Mouse (Mus musculus) lung, embryonic 16.5 days (tissue): ENCODE measurements around the gene Sertm1. TPM values are rescaled to one million over a fixed set of nuclear protein-coding genes. Genes with fewer than 3 reads are reported as not detected.

ENCODE experiments used
- ATAC-seq: fragments of 200-750 bp; cut with Nextera tagmentation; 2 replicates; pipeline ENCODE4 v1.8.0; 2017; ENCODE audit warnings: low read depth, mild to moderate bottlenecking, moderate library complexity
- H3K27ac ChIP-seq: fragments of 300-500 bp; sonication (generic); 2 replicates; pipeline ENCODE4 v1.5.1; 2014; ENCODE audit warnings: mild to moderate bottlenecking, control low read depth, low read length
- H3K27me3 ChIP-seq: fragments of 300-500 bp; sonication (generic); 2 replicates; pipeline ENCODE4 v1.6.1; 2014; ENCODE audit warnings: low read depth, low read length, mixed read lengths; ENCODE audit not compliant: control insufficient read depth, insufficient read depth
- H3K36me3 ChIP-seq: fragments of 300-500 bp; sonication (generic); 2 replicates; pipeline ENCODE4 v1.6.1; 2014; ENCODE audit warnings: low read length; ENCODE audit not compliant: control insufficient read depth, insufficient read depth
- H3K4me1 ChIP-seq: fragments of 300-500 bp; sonication (generic); replicated peaks from 2 replicates; pipeline ENCODE4 v1.6.1; 2014; ENCODE audit warnings: low read length, mixed read lengths; ENCODE audit not compliant: control insufficient read depth, insufficient read depth
- H3K4me2 ChIP-seq: fragments of 300-500 bp; sonication (generic); 2 replicates; pipeline ENCODE4 v1.6.1; 2014; ENCODE audit warnings: low read depth, low read length, control low read depth
- H3K4me3 ChIP-seq: fragments of 300-500 bp; sonication (generic); 2 replicates; pipeline ENCODE4 v1.5.1; 2014; ENCODE audit warnings: mild to moderate bottlenecking, low read length, control low read depth
- H3K9ac ChIP-seq: fragments of 300-500 bp; sonication (generic); 2 replicates; pipeline ENCODE4 v1.6.1; 2014; ENCODE audit warnings: low read length, control low read depth
- H3K9me3 ChIP-seq: fragments of 300-500 bp; sonication (generic); 2 replicates; pipeline ENCODE4 v1.6.1; 2016; ENCODE audit warnings: low read length; ENCODE audit not compliant: control insufficient read depth
- WGBS: fragments of 180-500 bp; shearing (Covaris S2); extraction: QIAGEN DNeasy Blood & Tissue Kit; methylation state at CpG from one replicate; pipeline ENCODE4 v1.1.7; 2014; 5-methylcytosine and 5-hydroxymethylcytosine counted together
- polyA plus RNA-seq: library from polyadenylated mRNA; unstranded; fragments of >200 nt; fragmentation: Nextera tagmentation; extraction: Ambion mirVana; gene quantifications from 2 replicates; pipeline ENCODE4 v1.2.1, GENCODE M21; 2015

The Sertm1 gene
- polyA plus RNA-seq = not detected in 2 replicates

- ATAC-seq = peak; percentile 99
- peak within 1 kb of the TSS; percentile 54 for H3K9ac ChIP-seq
- WGBS = under 1% methylated on average over 37 of the region's 38 CpGs
Observed at GRCm38 (mm10) chr3:54915643-54916071, at the start of gene Sertm1. Gene Sertm1 (minus strand): TSS chr3:54915887.

GRCm38 (mm10) chr3:54964948-54965506 is 49.3 kb upstream of the Sertm1 start:
- Histone ChIP-seq H3K36me3 (no peaks in the 10 kb centered on the region), H3K27ac (no peak overlapping the region), H3K9me3 (no peaks in the 10 kb centered on the region), H3K4me1 (no peaks in the 10 kb centered on the region), H3K9ac (no peak overlapping the region), H3K27me3 (no peaks in the 10 kb centered on the region), H3K4me3 (no peak overlapping the region), H3K4me2 (no peak overlapping the region)
- 67% methylated on average over 3 of the region's 3 CpGs for WGBS
- ATAC-seq = no peak

More at GRCm38 (mm10) chr3:54915643-54916071, at the start of gene Sertm1:
- Histone ChIP-seq H3K27ac (no peak within 1 kb of the TSS), H3K27me3 (peaks cover 17% of the 10 kb centered on the region), H3K36me3 (no peaks in the 10 kb centered on the region), H3K4me1 (peaks cover 6% of the 10 kb centered on the region; the same call in 1 of the 2 replicates), H3K4me2 (peak within 1 kb of the TSS; percentile 73), H3K9me3 (no peaks in the 10 kb centered on the region), H3K4me3 (peak within 1 kb of the TSS; percentile 48)

- Histone ChIP-seq H3K9ac (no peak overlapping the region), H3K4me1 (no peaks in the 10 kb centered on the region), H3K27me3 (no peaks in the 10 kb centered on the region), H3K4me2 (no peak overlapping the region), H3K27ac (no peak overlapping the region), H3K9me3 (no peaks in the 10 kb centered on the region), H3K4me3 (no peak overlapping the region), H3K36me3 (no peaks in the 10 kb centered on the region)
- ATAC-seq = no peak
- WGBS = 60% methylated on average over 6 of the region's 6 CpGs
Observed at GRCm38 (mm10) chr3:54943067-54943810, 27.6 kb upstream of the Sertm1 start.

- no peaks in the 10 kb centered on the region for H3K4me1 ChIP-seq
- no peaks in the 10 kb centered on the region for H3K36me3 ChIP-seq
- no peak overlapping the region for H3K9ac ChIP-seq
- WGBS = 82% methylated on average over 4 of the region's 4 CpGs
- no peaks in the 10 kb centered on the region for H3K9me3 ChIP-seq
- H3K4me3 ChIP-seq = no peak overlapping the region
- H3K27me3 ChIP-seq = no peaks in the 10 kb centered on the region
- no peak overlapping the region for H3K27ac ChIP-seq
- H3K4me2 ChIP-seq = no peak overlapping the region
- ATAC-seq = no peak
Observed at GRCm38 (mm10) chr3:54934535-54934934, 18.8 kb upstream of the Sertm1 start.

- H3K36me3 ChIP-seq = no peaks in the 10 kb centered on the region
Observed at GRCm38 (mm10) chr3:54932599-54932998, 16.9 kb upstream of the Sertm1 start.

GRCm38 (mm10) chr3:54920425-54920824 is 4.7 kb upstream of the Sertm1 start:
- H3K27me3 ChIP-seq = peaks cover 5% of the 10 kb centered on the region
- no peaks in the 10 kb centered on the region for H3K9me3 ChIP-seq
- H3K36me3 ChIP-seq = no peaks in the 10 kb centered on the region
- no peak overlapping the region for H3K9ac ChIP-seq
- peaks cover under 1% of the 10 kb centered on the region; the same call in 1 of the 2 replicates for H3K4me1 ChIP-seq
- 72% methylated on average over 3 of the region's 3 CpGs for WGBS
- H3K4me2 ChIP-seq = no peak overlapping the region
- no peak overlapping the region for H3K27ac ChIP-seq
- H3K4me3 ChIP-seq = no peak overlapping the region
- ATAC-seq = no peak

More at GRCm38 (mm10) chr3:54932599-54932998, 16.9 kb upstream of the Sertm1 start:
- no peaks in the 10 kb centered on the region for H3K27me3 ChIP-seq
- H3K9me3 ChIP-seq = no peaks in the 10 kb centered on the region
- no peak overlapping the region for H3K4me2 ChIP-seq
- no peak overlapping the region for H3K27ac ChIP-seq
- no peaks in the 10 kb centered on the region for H3K4me1 ChIP-seq
- WGBS = 85% methylated on average over 4 of the region's 4 CpGs
- no peak overlapping the region for H3K4me3 ChIP-seq
- ATAC-seq = no peak
- H3K9ac ChIP-seq = no peak overlapping the region

- WGBS = 2% methylated on average over 31 of the region's 31 CpGs
- H3K27me3 ChIP-seq = peaks cover 17% of the 10 kb centered on the region
- H3K4me3 ChIP-seq = peak overlapping the region; percentile 48
- peak overlapping the region; percentile 73 for H3K4me2 ChIP-seq
- no peaks in the 10 kb centered on the region for H3K9me3 ChIP-seq
- H3K36me3 ChIP-seq = no peaks in the 10 kb centered on the region
- peak; percentile 30; the same call in 1 of the 2 replicates for ATAC-seq
- peaks cover 6% of the 10 kb centered on the region; the same call in 1 of the 2 replicates for H3K4me1 ChIP-seq
- peak overlapping the region; percentile 54 for H3K9ac ChIP-seq
- H3K27ac ChIP-seq = no peak overlapping the region
Observed at GRCm38 (mm10) chr3:54914845-54915642, 643 bp downstream of the Sertm1 start.

- 48% methylated on average over 1 of the region's 1 CpGs for WGBS
- H3K9me3 ChIP-seq = no peaks in the 10 kb centered on the region
- H3K27me3 ChIP-seq = no peaks in the 10 kb centered on the region
- H3K27ac ChIP-seq = no peak overlapping the region
- no peak overlapping the region for H3K9ac ChIP-seq
- H3K4me2 ChIP-seq = no peak overlapping the region
- H3K36me3 ChIP-seq = no peaks in the 10 kb centered on the region
- ATAC-seq = no peak
- no peaks in the 10 kb centered on the region for H3K4me1 ChIP-seq
- no peak overlapping the region for H3K4me3 ChIP-seq
Observed at GRCm38 (mm10) chr3:54908878-54909277, 6.8 kb downstream of the Sertm1 start.

- Histone ChIP-seq H3K9me3 (no peaks in the 10 kb centered on the region), H3K4me3 (no peak overlapping the region), H3K27me3 (no peaks in the 10 kb centered on the region), H3K4me1 (no peaks in the 10 kb centered on the region), H3K27ac (no peak overlapping the region), H3K36me3 (no peaks in the 10 kb centered on the region), H3K9ac (no peak overlapping the region), H3K4me2 (no peak overlapping the region)
- WGBS = 64% methylated on average over 10 of the region's 10 CpGs
- ATAC-seq = no peak
Observed at GRCm38 (mm10) chr3:54897974-54898373, 17.7 kb downstream of the Sertm1 start.
